8 mouse cellular contexts compared by ENCODE assay signal in genomic region chr6:71804061-71804829, GRCm38 (mm10). TPM values are rescaled to one million over a fixed set of nuclear protein-coding genes. Genes with fewer than 3 reads are reported as not detected.
A peak's percentile ranks its signal among the peaks of the same experiment; 100 is the strongest.
DNase-seq lines count a peak whose midpoint lies in the region; ATAC-seq and TF ChIP-seq lines count a peak whose summit lies in the region.

No protein-coding gene starts in this region.

- H3K27me3 ChIP-seq in E14TG2a.4 (ENCODE audit: insufficient read depth, low read length) = peaks cover 14% of the 10 kb centered on the region; the same call in 1 of the 2 replicates
- no peaks in the 10 kb centered on the region for H3K27me3 ChIP-seq in heart, embryonic 14.5 days (ENCODE audit: control insufficient read depth, insufficient read depth, low read length)
- no peaks in the 10 kb centered on the region for H3K27me3 ChIP-seq in kidney, postnatal 0 days (ENCODE audit: insufficient read depth, low read length)
- H3K27me3 ChIP-seq in liver, embryonic 11.5 days (replicated peaks; ENCODE audit: control insufficient read depth, insufficient read depth, low read length) = no peaks in the 10 kb centered on the region

- no peaks in the 10 kb centered on the region for H3K9me3 ChIP-seq in E14TG2a.4 (ENCODE audit: low read length)
- H3K9me3 ChIP-seq in heart, embryonic 14.5 days (ENCODE audit: control insufficient read depth, low read length) = no peaks in the 10 kb centered on the region
- no peaks in the 10 kb centered on the region for H3K9me3 ChIP-seq in kidney, postnatal 0 days (replicated peaks; ENCODE audit: low read length)
- H3K9me3 ChIP-seq in liver, embryonic 11.5 days (ENCODE audit: control insufficient read depth, low read length) = no peaks in the 10 kb centered on the region

- peak overlapping the region; percentile 58 for H3K9ac ChIP-seq in heart, embryonic 14.5 days (ENCODE audit: low read length)
- H3K9ac ChIP-seq in kidney, postnatal 0 days (ENCODE audit: low read depth, low read length) = no peak overlapping the region
- H3K9ac ChIP-seq in liver, embryonic 11.5 days (ENCODE audit: low read depth, low read length) = no peak overlapping the region

- peaks cover 5% of the 10 kb centered on the region; the same call in 1 of the 2 replicates for H3K36me3 ChIP-seq in E14TG2a.4 (ENCODE audit: insufficient read depth, low read length)
- peaks cover 17% of the 10 kb centered on the region; the same call in 1 of the 2 replicates for H3K36me3 ChIP-seq in heart, embryonic 14.5 days (ENCODE audit: control insufficient read depth, insufficient read depth, low read length)
- H3K36me3 ChIP-seq in kidney, postnatal 0 days (ENCODE audit: insufficient read depth, low read length) = no peaks in the 10 kb centered on the region
- no peaks in the 10 kb centered on the region for H3K36me3 ChIP-seq in liver, embryonic 11.5 days (ENCODE audit: control insufficient read depth, insufficient read depth, low read length)

- peak overlapping the region; percentile 60 for H3K4me2 ChIP-seq in heart, embryonic 14.5 days (ENCODE audit: low read length)
- H3K4me2 ChIP-seq in kidney, postnatal 0 days (ENCODE audit: low read length) = no peak overlapping the region
- H3K4me2 ChIP-seq in liver, embryonic 11.5 days = 0 out of 2 replicates have a peak overlapping the region, but pooled peaks have one; percentile 25

- peak; percentile 73 for ATAC-seq in erythroblast, adult 5-6 weeks (replicated peaks; ENCODE audit: low FRiP score, poor library complexity, severe bottlenecking)
- ATAC-seq in heart, embryonic 14.5 days (ENCODE audit: insufficient number of reproducible peaks, insufficient read depth, low FRiP score, low read depth) = peak; percentile 78
- ATAC-seq in kidney, postnatal 0 days (replicated peaks; ENCODE audit: low FRiP score, low read depth) = peak; percentile 87
- ATAC-seq in liver, embryonic 11.5 days (replicated peaks; ENCODE audit: low FRiP score) = peak; percentile 70

- peak; percentile 97 for DNase-seq in brain, adult 2 months (ENCODE audit: low read depth, low spot score)
- peak; percentile 94 for DNase-seq in kidney, postnatal 0 days (ENCODE audit: low spot score)
- DNase-seq in liver, embryonic 11.5 days (ENCODE audit: low spot score) = peak; percentile 42
- DNase-seq in naive thymus-derived CD4-positive, alpha-beta T cell, adult 2 months (ENCODE audit: low read depth) = peak; percentile 83
- peak; percentile 75 for DNase-seq in testis, postnatal 10 days (ENCODE audit: low spot score)

- H3K27ac ChIP-seq in heart, embryonic 14.5 days (replicated peaks in 1 of 2; ENCODE audit: control insufficient read depth in 1 of 2, insufficient read depth in 1 of 2, low read depth in 2 of 2, low read length in 2 of 2) = peak overlapping the region; percentile 88 to 90
- no peak overlapping the region for H3K27ac ChIP-seq in kidney, postnatal 0 days
- no peak overlapping the region for H3K27ac ChIP-seq in liver, embryonic 11.5 days (ENCODE audit: low read depth, low read length)

- H3K4me1 ChIP-seq in E14TG2a.4 (replicated peaks; ENCODE audit: low read depth, low read length) = peaks cover 16% of the 10 kb centered on the region
- peaks cover 13 to 22% of the 10 kb centered on the region in 2 experiments for H3K4me1 ChIP-seq in heart, embryonic 14.5 days (ENCODE audit: control insufficient read depth in 2 of 2, insufficient read depth in 2 of 2, low read length in 2 of 2)
- H3K4me1 ChIP-seq in kidney, postnatal 0 days (replicated peaks; ENCODE audit: insufficient read depth, low read length) = no peaks in the 10 kb centered on the region
- peaks cover 16% of the 10 kb centered on the region for H3K4me1 ChIP-seq in liver, embryonic 11.5 days (replicated peaks; ENCODE audit: control insufficient read depth, insufficient read depth, low read length)

- TF ChIP-seq CTCF in E14TG2a.4 (conservative IDR thresholded peaks at IDR 0.05; ENCODE audit: low read length) = peak; percentile 79
- TF ChIP-seq CTCF in kidney, postnatal 0 days (IDR thresholded peaks at IDR 0.05; ENCODE audit: low read depth) = peak; percentile 98

- H3K4me3 ChIP-seq in E14TG2a.4 (replicated peaks; ENCODE audit: low read length) = no peak overlapping the region
- H3K4me3 ChIP-seq in heart, embryonic 14.5 days (ENCODE audit: control insufficient read depth in 1 of 2, insufficient read depth in 1 of 2, low read depth in 1 of 2, low read length in 2 of 2) = peak overlapping the region in 1 of 2 experiments; percentile 19; a peak in 1 of 4 replicates
- H3K4me3 ChIP-seq in kidney, postnatal 0 days (replicated peaks; ENCODE audit: low read depth, low read length) = no peak overlapping the region
- H3K4me3 ChIP-seq in liver, embryonic 11.5 days (ENCODE audit: low read depth, low read length) = no peak overlapping the region

- 8% methylated on average over 12 of the region's 12 CpGs for WGBS in heart, embryonic 14.5 days
- WGBS in kidney, postnatal 0 days = 24% methylated on average over 12 of the region's 12 CpGs
- 20% methylated on average over 12 of the region's 12 CpGs for WGBS in liver, embryonic 11.5 days

RNA-seq across cellular contexts. Expression of gene Mrpl35, which starts 22.5 kb away (rescaled TPM):
- total RNA-seq in erythroblast, adult 5-6 weeks (2015; ENCODE audit: low replicate concordance) = 1.5 and 9.8 TPM in 2 replicates
- 4.0 and 16.1 TPM in 2 replicates for total RNA-seq in erythroblast, adult 5-6 weeks (2017; ENCODE audit: low replicate concordance)
- polyA plus RNA-seq in heart, embryonic 14.5 days (2014; fragmentation: Nextera tagmentation; extraction: Ambion mirVana) = 65.1 and 66.2 TPM in 2 replicates
- 85.6 and 86.4 TPM in 2 replicates for polyA plus RNA-seq in kidney, postnatal 0 days (2015; fragmentation: Nextera tagmentation; extraction: Ambion mirVana)
- 110 and 111 TPM in 2 replicates for polyA plus RNA-seq in liver, embryonic 11.5 days (2014; fragmentation: Nextera tagmentation; extraction: Ambion mirVana)

RNA-seq across cellular contexts. Expression of gene Immt, which starts 26.9 kb away (rescaled TPM):
- total RNA-seq in erythroblast, adult 5-6 weeks (2015; ENCODE audit: low replicate concordance) = 50.5 and 60.8 TPM in 2 replicates
- 40.0 and 44.0 TPM in 2 replicates for total RNA-seq in erythroblast, adult 5-6 weeks (2017; ENCODE audit: low replicate concordance)
- 342 and 349 TPM in 2 replicates for polyA plus RNA-seq in heart, embryonic 14.5 days (2014; fragmentation: Nextera tagmentation; extraction: Ambion mirVana)
- 222 and 244 TPM in 2 replicates for polyA plus RNA-seq in kidney, postnatal 0 days (2015; fragmentation: Nextera tagmentation; extraction: Ambion mirVana)
- 222 and 247 TPM in 2 replicates for polyA plus RNA-seq in liver, embryonic 11.5 days (2014; fragmentation: Nextera tagmentation; extraction: Ambion mirVana)

Comparison
In these comparisons a context has a peak if more than half of its experiments do, and no peak if none do; other contexts are left out.
1. DNase-seq: peak in every context shown above with its lines; median percentile 97 in brain, adult 2 months; 94 in kidney, postnatal 0 days; 83 in naive thymus-derived CD4-positive, alpha-beta T cell, adult 2 months; 75 in testis, postnatal 10 days; 42 in liver, embryonic 11.5 days.
2. H3K27ac ChIP-seq: peak in heart, embryonic 14.5 days (2 of 2); none in kidney, postnatal 0 days (single experiment) and liver, embryonic 11.5 days (single experiment).
3. Peak in every context shown above with its lines, with median percentiles within 50 percentile points of each other: ATAC-seq.